Mouse (Mus musculus): ENCODE data around the gene Ano7. TPM values are rescaled to one million over a fixed set of nuclear protein-coding genes. Genes with fewer than 3 reads are reported as not detected.

Ano7 gene
- polyA plus RNA-seq, 1 experiment from 2014 or later = 0.06 TPM

DNA sequence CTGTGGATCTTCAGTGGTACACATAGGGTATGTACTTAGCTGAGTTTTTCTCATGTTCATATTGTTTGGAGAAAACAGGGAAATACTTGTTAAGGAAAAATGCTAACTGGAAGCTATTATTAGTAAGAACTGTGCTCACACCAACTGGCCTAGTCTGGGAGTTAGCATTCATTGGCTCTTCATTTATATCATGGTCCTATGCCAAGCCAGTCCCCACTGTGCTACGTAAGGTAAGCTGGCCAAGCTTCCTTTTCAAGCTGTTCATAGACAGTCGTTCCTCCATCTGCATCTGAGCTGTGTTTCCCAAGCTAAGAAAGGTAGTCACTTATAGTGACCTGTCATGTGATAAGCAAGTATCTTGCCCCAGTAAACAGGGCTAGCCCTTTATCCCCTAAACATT is 21.0 kb upstream of the Ano7 start:
- H3K4me1 ChIP-seq (ENCODE audit: control insufficient read depth, insufficient read depth, low read length) = no peaks in the 10 kb centered on the region
- no peak overlapping the region for H3K27ac ChIP-seq (replicated peaks; ENCODE audit: low read depth, low read length)
- H3K9me3 ChIP-seq (replicated peaks; ENCODE audit: control insufficient read depth, low read length) = no peaks in the 10 kb centered on the region
- no peak for ATAC-seq (replicated peaks; ENCODE audit: insufficient number of reproducible peaks, low FRiP score, low TSS enrichment, low read depth)
- H3K4me2 ChIP-seq (ENCODE audit: low read depth, low read length) = no peak overlapping the region
- 93% methylated on average over 2 of the region's 2 CpGs for WGBS
- no peak overlapping the region for H3K9ac ChIP-seq (replicated peaks; ENCODE audit: low read length)
- peaks cover 10% of the 10 kb centered on the region for H3K36me3 ChIP-seq (replicated peaks; ENCODE audit: control insufficient read depth, insufficient read depth, low read depth, low read length)
- no peaks in the 10 kb centered on the region for H3K27me3 ChIP-seq (ENCODE audit: control insufficient read depth, insufficient read depth, low read length)
- no peak overlapping the region for H3K4me3 ChIP-seq (ENCODE audit: low read depth, low read length)
- no peak for DNase-seq (ENCODE audit: low spot score)

DNA sequence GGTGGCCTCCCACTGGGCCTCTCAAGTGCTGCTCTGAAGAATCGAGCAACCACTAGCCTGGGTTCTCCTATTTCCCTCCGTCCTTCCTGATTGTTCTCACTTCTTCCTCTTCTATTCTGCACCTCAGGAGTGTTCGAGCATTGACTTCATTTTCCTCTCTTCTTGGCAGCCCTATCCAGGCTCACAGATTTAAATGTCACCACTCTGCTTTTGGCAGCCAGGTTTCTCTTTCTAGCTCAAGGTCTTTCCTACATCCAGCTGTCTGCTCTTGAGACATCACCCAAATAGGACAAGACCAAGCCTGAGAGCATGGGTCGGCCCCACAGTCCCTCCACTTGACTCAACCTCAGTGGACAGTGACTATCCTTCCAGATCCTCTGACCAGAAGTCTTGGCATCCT is 11.1 kb upstream of the Ano7 start:
- DNase-seq (ENCODE audit: low spot score) (no peak), ATAC-seq (replicated peaks; ENCODE audit: insufficient number of reproducible peaks, low FRiP score, low TSS enrichment, low read depth) (no peak)
- Histone ChIP-seq H3K4me2 (ENCODE audit: low read depth, low read length) (no peak overlapping the region), H3K27me3 (ENCODE audit: control insufficient read depth, insufficient read depth, low read length) (no peaks in the 10 kb centered on the region), H3K27ac (replicated peaks; ENCODE audit: low read depth, low read length) (no peak overlapping the region), H3K4me1 (ENCODE audit: control insufficient read depth, insufficient read depth, low read length) (no peaks in the 10 kb centered on the region), H3K4me3 (ENCODE audit: low read depth, low read length) (no peak overlapping the region), H3K36me3 (replicated peaks; ENCODE audit: control insufficient read depth, insufficient read depth, low read depth, low read length) (peaks cover 4% of the 10 kb centered on the region), H3K9me3 (replicated peaks; ENCODE audit: control insufficient read depth, low read length) (no peaks in the 10 kb centered on the region), H3K9ac (replicated peaks; ENCODE audit: low read length) (no peak overlapping the region)
- 84% methylated on average over 4 of the region's 4 CpGs for WGBS

DNA sequence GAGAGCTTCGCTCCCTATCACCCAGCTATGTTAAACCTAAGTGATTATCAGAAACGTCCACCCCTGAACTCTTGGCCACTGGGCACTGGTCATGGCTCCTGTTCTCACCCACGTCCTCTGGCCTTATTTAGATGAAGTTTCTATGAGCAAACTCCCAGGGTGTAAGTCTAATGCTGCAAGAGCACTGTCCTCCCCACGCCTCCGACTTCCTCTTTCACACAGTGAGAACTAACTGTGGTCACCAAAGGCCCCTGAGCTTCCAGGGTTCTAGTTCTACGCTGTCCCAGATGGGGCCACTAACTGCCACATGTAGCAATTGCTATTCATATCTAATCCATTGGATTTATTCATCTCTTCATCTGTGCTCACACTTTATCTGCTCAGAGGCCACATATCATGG is 8.1 kb upstream of the Ano7 start:
- DNase-seq (ENCODE audit: low spot score) = no peak
- no peaks in the 10 kb centered on the region for H3K36me3 ChIP-seq (replicated peaks; ENCODE audit: control insufficient read depth, insufficient read depth, low read depth, low read length)
- ATAC-seq (replicated peaks; ENCODE audit: insufficient number of reproducible peaks, low FRiP score, low TSS enrichment, low read depth) = no peak
- 98% methylated on average over 6 of the region's 6 CpGs for WGBS
- no peaks in the 10 kb centered on the region for H3K27me3 ChIP-seq (ENCODE audit: control insufficient read depth, insufficient read depth, low read length)
- no peaks in the 10 kb centered on the region for H3K9me3 ChIP-seq (replicated peaks; ENCODE audit: control insufficient read depth, low read length)
- H3K4me3 ChIP-seq (ENCODE audit: low read depth, low read length) = no peak overlapping the region
- H3K4me1 ChIP-seq (ENCODE audit: control insufficient read depth, insufficient read depth, low read length) = no peaks in the 10 kb centered on the region
- no peak overlapping the region for H3K27ac ChIP-seq (replicated peaks; ENCODE audit: low read depth, low read length)
- H3K4me2 ChIP-seq (ENCODE audit: low read depth, low read length) = no peak overlapping the region
- H3K9ac ChIP-seq (replicated peaks; ENCODE audit: low read length) = no peak overlapping the region

DNA sequence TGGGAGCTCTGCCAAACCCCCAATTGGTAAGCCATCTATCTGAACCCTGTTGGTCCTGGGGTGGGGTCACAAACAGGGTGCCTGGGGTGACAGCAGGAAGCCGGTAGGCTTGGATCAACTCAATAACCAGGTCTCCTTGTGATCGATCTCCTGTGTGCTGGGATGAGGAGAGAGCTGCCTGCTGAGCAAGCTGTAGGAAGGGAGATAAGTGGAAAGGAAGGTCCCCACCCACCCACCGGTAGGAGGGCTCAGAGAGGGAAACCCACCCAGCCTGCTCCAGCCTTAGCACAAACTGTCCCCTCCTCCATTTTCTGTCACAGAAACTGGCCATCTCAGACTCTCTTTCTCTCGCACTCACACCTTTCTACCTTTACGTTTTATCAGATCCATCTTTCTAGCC is 3.6 kb downstream of the Ano7 start:
- 73% methylated on average over 5 of the region's 5 CpGs for WGBS

DNA sequence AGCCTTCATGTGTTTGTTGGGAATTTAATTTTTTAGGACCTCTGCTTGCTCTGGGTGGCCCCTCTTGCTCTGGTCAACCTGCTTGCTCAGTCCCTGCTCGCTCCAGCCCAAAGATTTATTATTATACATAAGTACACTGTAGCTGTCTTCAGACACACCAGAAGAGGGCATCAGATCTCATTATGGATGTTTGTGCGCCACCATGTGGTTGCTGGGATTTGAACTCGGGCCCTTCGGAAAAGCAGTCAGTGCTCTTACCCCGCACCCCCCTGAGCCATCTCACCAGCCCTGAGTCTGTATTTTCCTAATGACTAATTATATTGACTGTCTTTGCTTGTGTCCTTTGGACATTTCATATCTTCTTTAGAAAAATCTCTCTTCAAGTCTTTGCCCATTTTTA is 5.4 kb downstream of the Ano7 start:
- no peak for ATAC-seq (replicated peaks; ENCODE audit: insufficient number of reproducible peaks, low FRiP score, low TSS enrichment, low read depth)

More for the DNA sequence above, 3.6 kb downstream of the Ano7 start:
- no peak for DNase-seq (ENCODE audit: low spot score)
- Histone ChIP-seq H3K27me3 (ENCODE audit: control insufficient read depth, insufficient read depth, low read length) (no peaks in the 10 kb centered on the region), H3K9me3 (replicated peaks; ENCODE audit: control insufficient read depth, low read length) (no peaks in the 10 kb centered on the region), H3K4me3 (ENCODE audit: low read depth, low read length) (no peak overlapping the region), H3K27ac (replicated peaks; ENCODE audit: low read depth, low read length) (no peak overlapping the region), H3K36me3 (replicated peaks; ENCODE audit: control insufficient read depth, insufficient read depth, low read depth, low read length) (no peaks in the 10 kb centered on the region), H3K9ac (replicated peaks; ENCODE audit: low read length) (no peak overlapping the region), H3K4me1 (ENCODE audit: control insufficient read depth, insufficient read depth, low read length) (no peaks in the 10 kb centered on the region), H3K4me2 (ENCODE audit: low read depth, low read length) (no peak overlapping the region)
- ATAC-seq (replicated peaks; ENCODE audit: insufficient number of reproducible peaks, low FRiP score, low TSS enrichment, low read depth) = no peak

DNA sequence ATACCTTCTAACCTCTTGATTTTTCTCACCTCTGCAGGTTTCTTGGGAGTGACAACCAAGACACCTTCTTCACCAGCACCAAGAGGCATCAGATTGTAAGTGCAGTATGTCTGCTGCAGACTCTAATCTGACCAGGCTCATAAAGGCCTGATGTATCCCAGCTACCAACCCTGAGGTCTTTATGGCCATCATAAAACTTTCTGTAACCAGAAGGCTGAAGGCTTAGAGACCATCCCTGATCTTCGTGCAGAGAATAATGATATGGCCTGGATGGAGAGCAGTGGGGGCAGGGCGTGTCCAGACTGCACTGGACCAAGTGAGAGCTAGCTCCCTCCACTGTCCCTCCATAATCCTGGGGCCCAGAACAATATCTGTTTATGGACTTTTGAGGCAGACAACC is 13.5 kb downstream of the Ano7 start:
- Histone ChIP-seq H3K4me3 (ENCODE audit: low read depth, low read length) (no peak overlapping the region), H3K9me3 (replicated peaks; ENCODE audit: control insufficient read depth, low read length) (no peaks in the 10 kb centered on the region), H3K27me3 (ENCODE audit: control insufficient read depth, insufficient read depth, low read length) (no peaks in the 10 kb centered on the region), H3K27ac (replicated peaks; ENCODE audit: low read depth, low read length) (no peak overlapping the region), H3K4me2 (ENCODE audit: low read depth, low read length) (no peak overlapping the region), H3K9ac (replicated peaks; ENCODE audit: low read length) (no peak overlapping the region), H3K4me1 (ENCODE audit: control insufficient read depth, insufficient read depth, low read length) (no peaks in the 10 kb centered on the region), H3K36me3 (replicated peaks; ENCODE audit: control insufficient read depth, insufficient read depth, low read depth, low read length) (no peaks in the 10 kb centered on the region)
- DNase-seq (ENCODE audit: low spot score) = no peak
- no peak for ATAC-seq (replicated peaks; ENCODE audit: insufficient number of reproducible peaks, low FRiP score, low TSS enrichment, low read depth)
- 82% methylated on average over 2 of the region's 2 CpGs for WGBS

More for the DNA sequence above, 5.4 kb downstream of the Ano7 start:
- Histone ChIP-seq H3K4me1 (ENCODE audit: control insufficient read depth, insufficient read depth, low read length) (no peaks in the 10 kb centered on the region), H3K9ac (replicated peaks; ENCODE audit: low read length) (no peak overlapping the region), H3K27ac (replicated peaks; ENCODE audit: low read depth, low read length) (no peak overlapping the region), H3K4me3 (ENCODE audit: low read depth, low read length) (no peak overlapping the region), H3K9me3 (replicated peaks; ENCODE audit: control insufficient read depth, low read length) (no peaks in the 10 kb centered on the region), H3K27me3 (ENCODE audit: control insufficient read depth, insufficient read depth, low read length) (no peaks in the 10 kb centered on the region), H3K4me2 (ENCODE audit: low read depth, low read length) (no peak overlapping the region), H3K36me3 (replicated peaks; ENCODE audit: control insufficient read depth, insufficient read depth, low read depth, low read length) (no peaks in the 10 kb centered on the region)
- WGBS = 80% methylated on average over 5 of the region's 5 CpGs
- no peak for DNase-seq (ENCODE audit: low spot score)

DNA sequence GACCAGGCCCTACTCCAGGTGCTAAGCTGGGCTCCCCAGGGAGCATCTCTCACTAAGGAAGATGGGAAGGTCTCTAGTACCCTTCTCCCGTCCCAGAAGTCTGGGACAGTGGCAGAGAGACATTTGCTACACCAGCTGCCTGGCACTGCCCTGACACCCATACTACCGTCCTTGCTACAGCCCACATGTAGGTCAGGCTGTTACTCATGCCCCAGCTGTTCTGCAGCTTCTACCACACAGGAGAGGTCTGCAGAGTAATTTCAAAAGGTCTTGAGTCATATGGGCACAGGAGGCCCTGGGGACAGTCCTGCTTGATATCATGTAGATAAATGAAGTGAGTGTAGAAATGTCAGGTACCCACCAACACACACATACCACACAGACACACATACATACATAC is 15.2 kb downstream of the Ano7 start:
- no peaks in the 10 kb centered on the region for H3K4me1 ChIP-seq (ENCODE audit: control insufficient read depth, insufficient read depth, low read length)
- H3K4me2 ChIP-seq (ENCODE audit: low read depth, low read length) = no peak overlapping the region
- no peak overlapping the region for H3K4me3 ChIP-seq (ENCODE audit: low read depth, low read length)
- H3K27ac ChIP-seq (replicated peaks; ENCODE audit: low read depth, low read length) = no peak overlapping the region
- no peaks in the 10 kb centered on the region for H3K36me3 ChIP-seq (replicated peaks; ENCODE audit: control insufficient read depth, insufficient read depth, low read depth, low read length)
- H3K27me3 ChIP-seq (ENCODE audit: control insufficient read depth, insufficient read depth, low read length) = no peaks in the 10 kb centered on the region
- ATAC-seq (replicated peaks; ENCODE audit: insufficient number of reproducible peaks, low FRiP score, low TSS enrichment, low read depth) (no peak), DNase-seq (ENCODE audit: low spot score) (no peak)
- 66% methylated on average over 2 of the region's 2 CpGs for WGBS
- H3K9me3 ChIP-seq (replicated peaks; ENCODE audit: control insufficient read depth, low read length) = no peaks in the 10 kb centered on the region
- H3K9ac ChIP-seq (replicated peaks; ENCODE audit: low read length) = no peak overlapping the region

DNA sequence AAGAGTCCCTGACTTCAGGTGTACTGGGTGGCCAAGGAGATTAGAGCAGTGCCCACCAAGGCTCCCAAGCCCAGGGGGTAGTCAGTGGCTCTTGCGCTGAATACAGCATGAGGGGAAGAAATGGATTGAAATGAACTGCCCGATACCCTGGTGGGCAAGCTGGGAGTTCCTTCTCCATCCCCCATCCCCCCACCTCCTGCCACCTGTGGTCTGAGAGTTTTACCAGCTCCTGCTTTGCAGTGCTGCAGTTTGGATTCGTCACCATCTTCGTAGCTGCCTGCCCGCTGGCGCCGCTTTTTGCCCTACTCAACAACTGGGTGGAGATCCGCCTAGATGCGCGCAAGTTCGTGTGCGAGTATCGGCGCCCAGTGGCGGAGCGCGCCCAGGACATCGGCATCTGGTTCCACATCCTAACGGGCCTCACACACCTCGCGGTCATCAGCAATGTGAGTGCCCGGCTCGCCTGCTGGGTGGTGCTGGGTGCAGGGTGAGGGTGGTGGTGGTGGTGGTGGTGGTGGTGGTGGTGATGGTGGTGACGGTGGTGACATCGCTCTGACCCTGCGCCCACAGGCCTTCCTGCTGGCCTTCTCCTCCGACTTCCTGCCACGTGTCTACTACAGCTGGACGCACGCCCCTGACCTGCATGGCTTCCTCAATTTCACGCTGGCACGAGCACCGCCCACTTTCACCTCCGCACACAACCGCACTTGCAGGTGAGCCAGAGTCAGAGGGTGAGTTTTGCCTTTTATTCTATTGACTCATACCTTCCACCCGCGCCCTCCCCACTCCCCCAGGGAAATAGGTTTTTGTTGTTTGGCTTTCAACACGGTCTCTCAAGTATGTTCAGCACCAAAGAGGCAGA is 27.7 kb downstream of the Ano7 start:
- no peaks in the 10 kb centered on the region for H3K4me1 ChIP-seq (ENCODE audit: control insufficient read depth, insufficient read depth, low read length)
- no peaks in the 10 kb centered on the region for H3K9me3 ChIP-seq (replicated peaks; ENCODE audit: control insufficient read depth, low read length)
- H3K27me3 ChIP-seq (ENCODE audit: control insufficient read depth, insufficient read depth, low read length) = no peaks in the 10 kb centered on the region
- no peaks in the 10 kb centered on the region; the same call in 1 of the 2 replicates for H3K36me3 ChIP-seq (replicated peaks; ENCODE audit: control insufficient read depth, insufficient read depth, low read depth, low read length)
- H3K4me3 ChIP-seq (ENCODE audit: low read depth, low read length) = no peak overlapping the region; the same call in 1 of the 2 replicates
- 20% methylated on average over 34 of the region's 38 CpGs for WGBS
- H3K9ac ChIP-seq (replicated peaks; ENCODE audit: low read length) = 0 out of 2 replicates have a peak overlapping the region, but pooled peaks have one; percentile 32
- DNase-seq (ENCODE audit: low spot score) (peak; percentile 22), ATAC-seq (replicated peaks; ENCODE audit: insufficient number of reproducible peaks, low FRiP score, low TSS enrichment, low read depth) (no peak)
- H3K27ac ChIP-seq (replicated peaks; ENCODE audit: low read depth, low read length) = no peak overlapping the region
- peak overlapping the region; percentile 40 for H3K4me2 ChIP-seq (ENCODE audit: low read depth, low read length)
